Mouse (Mus musculus) ES-Bruce4 (cell line): ENCODE measurements at regions not wholly inside any gene's neighbourhood (a gene's known extent, or its start where the extent isn't known, plus 50 kb on each side); places are given as distances from the start of the nearest gene placed in this dataset.

Source experiments
- CTCF ChIP-seq: IDR thresholded peaks from one replicate; pipeline ENCODE4 v1.8.1; 2011; ENCODE audit warnings: low read depth, low read length
- EP300 ChIP-seq: IDR thresholded peaks from 2 replicates; pipeline ENCODE4 v1.6.1; 2011; ENCODE audit warnings: low read depth, low read length; ENCODE audit not compliant: insufficient read depth
- POLR2A ChIP-seq: IDR thresholded peaks from one replicate; pipeline ENCODE4 v1.8.1; 2011; ENCODE audit warnings: low read length; ENCODE audit not compliant: insufficient read depth

GRCm38 (mm10) chr8:96152056-96152455 lies 263.7 kb upstream of the Got2 start:
- TF ChIP-seq EP300: no peak
- no peak for TF ChIP-seq POLR2A
- no peak for TF ChIP-seq CTCF
